Mouse (Mus musculus): ENCODE data around the gene Tmem259. TPM values are rescaled to one million over a fixed set of nuclear protein-coding genes. Genes with fewer than 3 reads are reported as not detected.
A peak's percentile ranks its signal among the peaks of the same experiment; 100 is the strongest.

The Tmem259 gene
- polyA plus RNA-seq, 1 experiment from 2014 or later: 9.0 TPM

DNA sequence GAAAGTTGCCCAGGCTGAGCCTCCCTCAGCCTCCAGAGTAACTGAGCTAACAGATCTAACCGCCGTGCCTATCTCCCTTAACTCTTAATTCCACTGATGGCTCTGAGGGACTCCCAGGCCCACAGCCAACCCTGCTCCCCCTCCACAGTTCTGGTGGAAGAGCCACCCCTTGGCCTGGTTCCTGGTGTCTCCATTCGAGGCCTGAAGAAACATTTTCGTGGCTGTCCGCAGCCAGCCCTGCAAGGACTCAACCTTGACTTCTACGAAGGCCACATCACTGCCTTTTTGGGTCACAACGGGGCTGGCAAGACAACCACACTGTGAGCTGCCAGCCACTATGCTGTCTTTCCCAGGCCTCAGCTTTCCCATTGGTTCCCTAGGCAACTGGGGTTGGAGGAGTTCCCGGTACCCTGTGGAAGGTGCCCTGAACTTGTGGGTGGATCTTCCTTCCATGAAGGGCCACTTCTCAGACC lies 20.1 kb upstream of the Tmem259 start:
- 77% methylated on average over 8 of the region's 8 CpGs for WGBS
- peaks cover 12% of the 10 kb centered on the region for H3K4me1 ChIP-seq (replicated peaks; ENCODE audit: control insufficient read depth, insufficient read depth, low read length)
- no peak for ATAC-seq (ENCODE audit: low read depth)

DNA sequence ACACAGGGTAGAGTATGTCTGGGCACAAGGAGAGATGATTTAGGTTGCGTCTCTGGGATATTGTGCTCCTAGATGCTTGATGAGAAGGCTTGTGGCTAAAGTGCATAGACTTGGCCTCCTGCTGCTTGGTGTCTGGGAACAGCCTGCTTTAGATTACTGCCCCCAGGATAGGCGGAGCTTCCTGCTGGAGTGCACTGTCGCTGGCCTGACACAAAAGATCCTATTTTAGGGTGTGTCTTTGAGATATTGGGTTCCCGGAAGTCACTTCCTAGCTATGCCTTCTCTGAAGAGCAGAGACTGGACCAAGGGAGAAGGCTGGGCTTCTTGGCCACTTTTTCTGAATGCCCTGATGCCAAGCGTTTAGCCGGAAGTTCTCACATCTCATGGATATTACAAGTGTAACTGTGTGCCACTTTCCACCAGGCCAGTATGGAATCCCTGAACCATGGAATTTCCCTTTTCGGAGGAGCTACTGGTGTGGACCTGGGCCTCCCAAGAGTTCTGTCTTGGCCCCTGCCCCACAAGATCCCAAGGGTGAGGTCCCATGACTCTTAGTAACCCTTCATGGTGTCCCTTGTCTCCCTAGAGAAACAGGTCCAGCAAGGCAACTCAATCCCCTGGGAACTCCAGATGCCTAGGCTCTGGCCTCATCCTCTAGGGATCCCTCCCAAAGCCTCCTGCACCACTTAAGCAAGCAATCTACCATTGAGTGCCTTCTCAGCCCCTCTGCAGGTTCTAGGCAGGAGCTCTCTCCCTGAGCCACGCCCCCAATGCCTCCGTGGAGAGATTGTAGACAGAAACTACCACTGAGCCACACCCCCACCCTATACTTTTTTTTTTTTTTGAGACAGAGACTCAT lies 19.5 kb upstream of the Tmem259 start:
- Histone ChIP-seq H3K4me1 (replicated peaks; ENCODE audit: control insufficient read depth, insufficient read depth, low read length) (peaks cover 12% of the 10 kb centered on the region), H3K27me3 (ENCODE audit: control insufficient read depth, insufficient read depth, low read depth, low read length) (no peaks in the 10 kb centered on the region), H3K9ac (ENCODE audit: low read length) (peak overlapping the region; percentile 14; the same call in 1 of the 2 replicates), H3K36me3 (ENCODE audit: control insufficient read depth, insufficient read depth, low read length) (no peaks in the 10 kb centered on the region), H3K27ac (ENCODE audit: low read length) (0 out of 2 replicates have a peak overlapping the region, but pooled peaks have one; percentile 20), H3K4me2 (ENCODE audit: low read depth, low read length) (no peak overlapping the region), H3K4me3 (ENCODE audit: low read length) (no peak overlapping the region), H3K9me3 (ENCODE audit: control insufficient read depth, low read length) (no peaks in the 10 kb centered on the region)
- peak; percentile 21; the same call in 1 of the 2 replicates for ATAC-seq (ENCODE audit: low read depth)
- WGBS: 57% methylated on average over 9 of the region's 9 CpGs

More for the DNA sequence above, 20.1 kb upstream of the Tmem259 start:
- H3K27me3 ChIP-seq (ENCODE audit: control insufficient read depth, insufficient read depth, low read depth, low read length): no peaks in the 10 kb centered on the region
- no peak overlapping the region for H3K4me3 ChIP-seq (ENCODE audit: low read length)
- H3K27ac ChIP-seq (ENCODE audit: low read length): no peak overlapping the region
- H3K4me2 ChIP-seq (ENCODE audit: low read depth, low read length): no peak overlapping the region
- peaks cover 4% of the 10 kb centered on the region; the same call in 1 of the 2 replicates for H3K36me3 ChIP-seq (ENCODE audit: control insufficient read depth, insufficient read depth, low read length)
- no peak overlapping the region for H3K9ac ChIP-seq (ENCODE audit: low read length)
- H3K9me3 ChIP-seq (ENCODE audit: control insufficient read depth, low read length): no peaks in the 10 kb centered on the region

DNA sequence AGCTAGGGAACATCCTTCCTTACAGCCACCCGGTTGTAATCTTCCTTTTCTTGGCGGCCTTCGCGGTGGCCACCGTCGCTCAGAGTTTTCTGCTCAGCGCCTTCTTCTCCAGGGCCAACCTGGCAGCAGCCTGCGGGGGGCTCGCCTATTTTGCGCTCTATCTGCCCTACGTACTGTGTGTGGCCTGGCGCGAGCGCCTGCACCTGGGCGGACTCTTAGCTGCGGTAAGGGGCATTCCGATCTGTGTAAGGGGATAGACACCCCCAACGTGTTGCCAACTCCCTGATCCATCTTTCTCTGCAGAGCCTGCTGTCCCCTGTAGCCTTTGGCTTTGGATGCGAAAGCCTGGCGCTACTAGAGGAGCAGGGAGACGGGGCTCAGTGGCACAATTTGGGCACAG lies 18.7 kb upstream of the Tmem259 start:
- H3K27ac ChIP-seq (ENCODE audit: low read length): no peak overlapping the region
- no peak overlapping the region for H3K4me3 ChIP-seq (ENCODE audit: low read length)
- H3K36me3 ChIP-seq (ENCODE audit: control insufficient read depth, insufficient read depth, low read length): no peaks in the 10 kb centered on the region
- no peaks in the 10 kb centered on the region for H3K9me3 ChIP-seq (ENCODE audit: control insufficient read depth, low read length)
- peak overlapping the region; percentile 14 for H3K9ac ChIP-seq (ENCODE audit: low read length)
- ATAC-seq (ENCODE audit: low read depth): no peak
- H3K4me2 ChIP-seq (ENCODE audit: low read depth, low read length): no peak overlapping the region
- peaks cover 16% of the 10 kb centered on the region for H3K4me1 ChIP-seq (replicated peaks; ENCODE audit: control insufficient read depth, insufficient read depth, low read length)
- no peaks in the 10 kb centered on the region for H3K27me3 ChIP-seq (ENCODE audit: control insufficient read depth, insufficient read depth, low read depth, low read length)
- WGBS: 40% methylated on average over 21 of the region's 21 CpGs

DNA sequence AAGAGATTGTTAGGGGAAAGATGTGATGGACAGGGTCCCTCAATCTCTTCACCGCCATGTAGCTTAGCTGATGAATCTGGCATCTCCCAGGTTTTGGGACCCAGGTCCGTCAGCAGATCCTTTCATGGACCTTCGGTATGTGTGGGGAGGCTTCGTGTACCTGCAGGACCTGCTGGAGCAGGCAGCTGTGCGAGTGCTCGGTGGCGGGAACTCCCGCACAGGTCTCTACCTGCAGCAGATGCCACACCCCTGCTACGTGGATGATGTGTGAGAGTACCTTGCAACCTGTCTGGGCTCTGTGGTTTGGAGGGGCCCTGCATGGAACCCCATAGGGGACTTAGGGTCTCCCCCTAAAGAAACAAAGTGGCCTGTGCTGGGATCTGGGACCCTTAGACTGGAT lies 17.8 kb upstream of the Tmem259 start:
- no peak overlapping the region for H3K27ac ChIP-seq (ENCODE audit: low read length)
- no peaks in the 10 kb centered on the region for H3K27me3 ChIP-seq (ENCODE audit: control insufficient read depth, insufficient read depth, low read depth, low read length)
- no peaks in the 10 kb centered on the region for H3K36me3 ChIP-seq (ENCODE audit: control insufficient read depth, insufficient read depth, low read length)
- peaks cover 21% of the 10 kb centered on the region for H3K4me1 ChIP-seq (replicated peaks; ENCODE audit: control insufficient read depth, insufficient read depth, low read length)
- no peak overlapping the region for H3K4me3 ChIP-seq (ENCODE audit: low read length)
- no peaks in the 10 kb centered on the region for H3K9me3 ChIP-seq (ENCODE audit: control insufficient read depth, low read length)
- ATAC-seq (ENCODE audit: low read depth): no peak
- no peak overlapping the region for H3K9ac ChIP-seq (ENCODE audit: low read length)
- H3K4me2 ChIP-seq (ENCODE audit: low read depth, low read length): no peak overlapping the region
- 75% methylated on average over 9 of the region's 9 CpGs for WGBS

DNA sequence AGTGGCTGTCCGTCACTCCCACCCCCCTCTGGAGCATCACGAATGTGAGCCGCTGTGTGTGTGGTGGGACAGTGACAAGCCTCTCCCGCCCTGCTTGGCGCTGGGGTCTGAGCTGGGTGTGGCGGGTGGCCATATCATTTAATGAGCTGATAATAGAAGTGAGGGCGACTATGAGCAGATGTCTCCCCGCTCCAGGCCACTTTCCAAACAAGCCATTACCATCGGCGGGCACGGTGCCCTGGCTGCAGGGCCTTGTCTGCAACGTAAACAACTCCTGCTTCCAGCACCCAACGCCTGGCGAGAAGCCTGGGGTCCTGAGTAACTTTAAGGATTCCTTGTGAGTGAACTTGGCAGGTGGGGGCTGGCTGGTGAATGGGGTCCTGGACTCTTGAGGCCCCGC lies 13.7 kb upstream of the Tmem259 start:
- Histone ChIP-seq H3K4me2 (ENCODE audit: low read depth, low read length) (peak overlapping the region; percentile 83), H3K4me1 (replicated peaks; ENCODE audit: control insufficient read depth, insufficient read depth, low read length) (peaks cover 14% of the 10 kb centered on the region), H3K27ac (ENCODE audit: low read length) (peak overlapping the region; percentile 30; the same call in 1 of the 2 replicates), H3K9me3 (ENCODE audit: control insufficient read depth, low read length) (no peaks in the 10 kb centered on the region), H3K36me3 (ENCODE audit: control insufficient read depth, insufficient read depth, low read length) (peaks cover 24% of the 10 kb centered on the region), H3K27me3 (ENCODE audit: control insufficient read depth, insufficient read depth, low read depth, low read length) (no peaks in the 10 kb centered on the region), H3K9ac (ENCODE audit: low read length) (peak overlapping the region; percentile 62), H3K4me3 (ENCODE audit: low read length) (peak overlapping the region; percentile 57)
- peak; percentile 54 for ATAC-seq (ENCODE audit: low read depth)
- WGBS: 7% methylated on average over 15 of the region's 15 CpGs

DNA sequence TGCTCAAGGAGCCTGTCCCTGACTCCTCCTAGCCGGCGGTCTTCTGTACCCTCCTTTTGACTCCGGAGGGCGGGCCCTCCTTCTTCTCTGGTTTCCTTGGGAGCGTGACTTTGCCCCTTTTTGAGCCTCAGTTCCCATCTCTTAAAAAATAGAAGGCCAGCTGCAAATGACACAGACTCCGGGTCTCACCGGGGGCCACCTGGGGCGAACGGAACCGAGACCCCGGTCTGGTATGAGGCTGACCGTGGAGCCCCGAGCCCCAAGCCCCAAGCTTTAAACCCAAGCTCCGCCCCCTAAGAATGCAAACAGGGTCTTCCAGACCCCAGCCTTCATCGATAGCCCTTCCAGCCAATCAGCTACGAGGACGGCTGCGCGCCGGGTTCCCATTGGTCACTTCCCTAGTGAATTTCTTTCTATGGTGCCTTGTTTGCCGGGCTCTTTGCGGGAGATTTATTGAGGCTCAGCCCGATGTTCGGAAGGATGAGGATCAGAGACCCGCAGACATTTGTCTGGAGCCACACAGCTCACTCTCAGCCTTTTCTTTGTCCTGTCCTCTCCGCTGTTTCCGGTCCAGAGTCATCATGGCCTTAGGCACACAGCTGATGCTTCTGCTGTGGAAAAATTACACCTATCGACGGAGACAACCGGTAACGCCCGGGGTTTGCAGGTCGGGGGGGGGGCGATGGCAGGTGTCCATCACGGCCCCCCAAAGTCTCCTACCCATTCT lies 13.1 kb upstream of the Tmem259 start:
- H3K4me1 ChIP-seq (replicated peaks; ENCODE audit: control insufficient read depth, insufficient read depth, low read length): peaks cover 14% of the 10 kb centered on the region

DNA sequence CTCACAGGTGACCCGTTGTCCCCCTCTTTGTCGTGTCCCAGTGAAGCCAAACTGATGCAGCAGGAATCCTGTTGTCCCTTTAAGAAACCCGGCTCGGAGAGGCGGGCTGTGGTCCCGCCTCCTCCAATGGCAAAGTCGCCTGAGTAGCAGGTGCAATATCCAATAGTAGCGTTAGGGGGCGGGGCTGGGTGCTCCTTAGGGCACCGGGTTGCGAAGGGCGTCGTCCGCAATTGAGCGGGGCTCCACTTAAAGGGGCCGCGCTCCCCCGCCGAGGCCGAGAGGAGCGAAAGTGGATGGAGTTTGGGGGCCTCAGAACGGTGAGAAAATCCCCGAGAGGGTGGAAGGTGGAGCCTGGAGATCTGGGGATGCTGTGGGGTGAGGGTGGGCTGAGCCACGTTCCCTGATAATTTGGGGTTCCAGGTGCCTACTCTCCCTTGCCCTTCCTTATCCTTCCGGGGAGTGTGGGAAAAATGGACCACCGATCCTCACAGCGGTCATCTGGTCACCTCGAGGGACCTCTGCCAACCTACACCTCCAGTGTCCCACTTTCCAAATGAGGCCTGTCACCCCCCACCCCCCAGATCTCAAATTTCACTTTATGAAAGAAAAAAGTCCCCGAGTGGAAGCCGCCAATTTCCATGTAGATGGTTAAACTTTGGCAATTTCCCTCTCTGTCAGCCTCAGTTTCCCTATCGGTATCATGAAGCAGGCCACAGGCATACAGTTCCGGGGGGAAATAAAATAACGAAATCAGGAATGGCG lies 12.3 kb upstream of the Tmem259 start, which contains the start of gene Abca7:
Abca7 (plus strand) TSS at position 223 of the 762 bp plus-strand sequence.
- peak within 1 kb of the TSS; percentile 57 for H3K4me3 ChIP-seq (ENCODE audit: low read length)
- H3K9ac ChIP-seq (ENCODE audit: low read length): peak within 1 kb of the TSS; percentile 62
- peak within 1 kb of the TSS; percentile 83 for H3K4me2 ChIP-seq (ENCODE audit: low read depth, low read length)
- H3K4me1 ChIP-seq (replicated peaks; ENCODE audit: control insufficient read depth, insufficient read depth, low read length): peaks cover 14% of the 10 kb centered on the region
- H3K36me3 ChIP-seq (ENCODE audit: control insufficient read depth, insufficient read depth, low read length): peaks cover 38% of the 10 kb centered on the region
- peak; percentile 88 for ATAC-seq (ENCODE audit: low read depth)
- no peaks in the 10 kb centered on the region for H3K27me3 ChIP-seq (ENCODE audit: control insufficient read depth, insufficient read depth, low read depth, low read length)
- under 1% methylated on average over 34 of the region's 34 CpGs for WGBS
- peak within 1 kb of the TSS; percentile 32 for H3K27ac ChIP-seq (ENCODE audit: low read length)
- peaks cover 3% of the 10 kb centered on the region for H3K9me3 ChIP-seq (ENCODE audit: control insufficient read depth, low read length)

More for the DNA sequence above, 13.1 kb upstream of the Tmem259 start:
- Histone ChIP-seq H3K4me3 (ENCODE audit: low read length) (peak overlapping the region; percentile 57), H3K9me3 (ENCODE audit: control insufficient read depth, low read length) (no peaks in the 10 kb centered on the region), H3K36me3 (ENCODE audit: control insufficient read depth, insufficient read depth, low read length) (peaks cover 30% of the 10 kb centered on the region), H3K27me3 (ENCODE audit: control insufficient read depth, insufficient read depth, low read depth, low read length) (no peaks in the 10 kb centered on the region), H3K9ac (ENCODE audit: low read length) (peak overlapping the region; percentile 62), H3K4me2 (ENCODE audit: low read depth, low read length) (peak overlapping the region; percentile 83), H3K27ac (ENCODE audit: low read length) (peak overlapping the region; percentile 32)
- peak; percentile 54 for ATAC-seq (ENCODE audit: low read depth)
- under 1% methylated on average over 35 of the region's 35 CpGs for WGBS

DNA sequence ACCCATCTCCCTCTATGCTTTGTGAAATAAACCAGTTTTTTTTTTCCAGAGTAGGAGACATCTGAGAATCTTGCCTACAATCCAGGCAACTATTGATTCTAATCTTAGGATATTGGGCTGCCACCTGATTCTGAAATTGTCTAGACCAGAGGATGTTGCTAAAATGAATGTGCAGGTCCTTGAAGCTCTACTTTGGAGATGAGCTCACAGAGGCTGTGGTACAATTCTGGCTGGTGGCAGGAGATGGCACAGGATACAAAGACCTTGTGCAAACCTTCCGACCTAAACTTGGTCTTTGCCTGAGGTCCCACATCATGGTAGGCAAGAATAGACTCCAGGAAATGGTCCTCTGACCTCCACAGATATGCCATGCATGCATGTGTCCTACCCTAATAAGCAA lies 11.5 kb upstream of the Tmem259 start:
- Histone ChIP-seq H3K36me3 (ENCODE audit: control insufficient read depth, insufficient read depth, low read length) (peaks cover 45% of the 10 kb centered on the region), H3K9ac (ENCODE audit: low read length) (no peak overlapping the region), H3K27ac (ENCODE audit: low read length) (peak overlapping the region; percentile 2; the same call in 1 of the 2 replicates), H3K4me1 (replicated peaks; ENCODE audit: control insufficient read depth, insufficient read depth, low read length) (peaks cover 21% of the 10 kb centered on the region), H3K4me3 (ENCODE audit: low read length) (no peak overlapping the region), H3K4me2 (ENCODE audit: low read depth, low read length) (no peak overlapping the region), H3K9me3 (ENCODE audit: control insufficient read depth, low read length) (peaks cover 4% of the 10 kb centered on the region), H3K27me3 (ENCODE audit: control insufficient read depth, insufficient read depth, low read depth, low read length) (no peaks in the 10 kb centered on the region)
- no peak for ATAC-seq (ENCODE audit: low read depth)
- WGBS: 63% methylated on average over 1 of the region's 1 CpGs
